8 mouse cellular contexts compared by ENCODE assay signal in genomic region chr5:125403481-125404465, GRCm38 (mm10). TPM values are rescaled to one million over a fixed set of nuclear protein-coding genes. Genes with fewer than 3 reads are reported as not detected.
DNase-seq lines count a peak whose midpoint lies in the region; ATAC-seq and TF ChIP-seq lines count a peak whose summit lies in the region.

No protein-coding gene starts in this region.

- H3K9ac ChIP-seq in kidney, embryonic 15.5 days: peak overlapping the region; percentile 39; the same call in 1 of the 2 replicates
- peak overlapping the region; percentile 59 for H3K9ac ChIP-seq in liver, embryonic 12.5 days
- H3K9ac ChIP-seq in neural tube, embryonic 12.5 days: 0 out of 2 replicates have a peak overlapping the region, but pooled peaks have one; percentile 33

- no peak overlapping the region for H3K27ac ChIP-seq in cortical plate, adult 2 months (ENCODE audit: insufficient read depth, low read length)
- H3K27ac ChIP-seq in heart, embryonic 10.5 days: peak overlapping the region; percentile 87
- peak overlapping the region; percentile 37; the same call in 1 of the 2 replicates for H3K27ac ChIP-seq in kidney, embryonic 15.5 days
- H3K27ac ChIP-seq in liver, embryonic 12.5 days: peak overlapping the region; percentile 17; the same call in 1 of the 2 replicates
- no peak overlapping the region for H3K27ac ChIP-seq in neural tube, embryonic 12.5 days

- no peak for TF ChIP-seq POLR2A in cortical plate, adult 2 months (IDR thresholded peaks at IDR 0.05; ENCODE audit: extremely low read depth, insufficient read depth, low read length)

- H3K4me2 ChIP-seq in kidney, embryonic 15.5 days: peak overlapping the region; percentile 88
- peak overlapping the region; percentile 89 for H3K4me2 ChIP-seq in liver, embryonic 12.5 days
- peak overlapping the region; percentile 60 for H3K4me2 ChIP-seq in neural tube, embryonic 12.5 days (replicated peaks)

- 12% methylated on average over 31 of the region's 31 CpGs for WGBS in heart, embryonic 10.5 days
- WGBS in kidney, embryonic 15.5 days: 10% methylated on average over 31 of the region's 31 CpGs
- WGBS in liver, embryonic 12.5 days (ENCODE audit: insufficient replicate concordance): 18% methylated on average over 31 of the region's 31 CpGs
- WGBS in neural tube, embryonic 12.5 days: 11% methylated on average over 31 of the region's 31 CpGs

- no peaks in the 10 kb centered on the region for H3K36me3 ChIP-seq in heart, embryonic 10.5 days
- no peaks in the 10 kb centered on the region for H3K36me3 ChIP-seq in kidney, embryonic 15.5 days
- H3K36me3 ChIP-seq in liver, embryonic 12.5 days: no peaks in the 10 kb centered on the region
- H3K36me3 ChIP-seq in neural tube, embryonic 12.5 days: no peaks in the 10 kb centered on the region

- peak overlapping the region; percentile 56 for H3K4me3 ChIP-seq in cortical plate, adult 2 months (ENCODE audit: insufficient read depth, low read length)
- H3K4me3 ChIP-seq in heart, embryonic 10.5 days: peak overlapping the region; percentile 82
- peak overlapping the region; percentile 72 for H3K4me3 ChIP-seq in kidney, embryonic 15.5 days (replicated peaks)
- peak overlapping the region; percentile 64 for H3K4me3 ChIP-seq in liver, embryonic 12.5 days
- peak overlapping the region; percentile 28 for H3K4me3 ChIP-seq in neural tube, embryonic 12.5 days

- no peaks in the 10 kb centered on the region for H3K27me3 ChIP-seq in heart, embryonic 10.5 days (ENCODE audit: insufficient read depth, poor library complexity, severe bottlenecking)
- H3K27me3 ChIP-seq in kidney, embryonic 15.5 days: no peaks in the 10 kb centered on the region
- H3K27me3 ChIP-seq in liver, embryonic 12.5 days (replicated peaks): peaks cover 37% of the 10 kb centered on the region
- no peaks in the 10 kb centered on the region for H3K27me3 ChIP-seq in neural tube, embryonic 12.5 days (replicated peaks)

- DNase-seq in monocyte, adult 2 months (ENCODE audit: low read depth in 1 of 2, low spot score in 2 of 2): peak; percentile 43 to 56
- DNase-seq in heart, embryonic 10.5 days (ENCODE audit: low spot score): no peak
- peak; percentile 46 for DNase-seq in testis, postnatal 14 days (ENCODE audit: low spot score)

- H3K4me1 ChIP-seq in cortical plate, adult 2 months (ENCODE audit: control insufficient read depth, insufficient read depth, low read length): no peaks in the 10 kb centered on the region
- peaks cover 13% of the 10 kb centered on the region for H3K4me1 ChIP-seq in heart, embryonic 10.5 days
- H3K4me1 ChIP-seq in kidney, embryonic 15.5 days: peaks cover 26% of the 10 kb centered on the region
- H3K4me1 ChIP-seq in liver, embryonic 12.5 days: peaks cover 47% of the 10 kb centered on the region
- H3K4me1 ChIP-seq in neural tube, embryonic 12.5 days: peaks cover 14% of the 10 kb centered on the region

- H3K9me3 ChIP-seq in heart, embryonic 10.5 days: no peaks in the 10 kb centered on the region
- no peaks in the 10 kb centered on the region for H3K9me3 ChIP-seq in kidney, embryonic 15.5 days (replicated peaks)
- H3K9me3 ChIP-seq in liver, embryonic 12.5 days (replicated peaks): no peaks in the 10 kb centered on the region
- no peaks in the 10 kb centered on the region for H3K9me3 ChIP-seq in neural tube, embryonic 12.5 days

- no peak for TF ChIP-seq CTCF in cortical plate, adult 2 months (IDR thresholded peaks at IDR 0.05; ENCODE audit: extremely low read depth, insufficient read depth, low read length)

- ATAC-seq in monocyte, adult 5-6 weeks (replicated peaks; ENCODE audit: insufficient number of reproducible peaks, low FRiP score, low TSS enrichment, poor library complexity, severe bottlenecking): no peak
- 0 out of 2 replicates have a peak, but pooled peaks have one; percentile 9 for ATAC-seq in kidney, embryonic 15.5 days (replicated peaks; ENCODE audit: low FRiP score)
- ATAC-seq in liver, embryonic 12.5 days: no peak
- no peak for ATAC-seq in neural tube, embryonic 12.5 days (ENCODE audit: low FRiP score, low read depth)

RNA-seq across cellular contexts. Expression of gene Ubc, which starts 13.8 kb away (rescaled TPM):
- total RNA-seq in monocyte, adult 5-6 weeks (2017): 791 to 1,058 TPM (median 1,006 TPM) in 3 replicates
- polyA plus RNA-seq in cortical plate, adult 2 months (2012; rRNA removed): 769 and 804 TPM in 2 replicates
- 921 and 966 TPM in 2 replicates for polyA plus RNA-seq in heart, embryonic 10.5 days (2016; fragmentation: Nextera tagmentation; extraction: Ambion mirVana)
- polyA plus RNA-seq in kidney, embryonic 15.5 days (2015; fragmentation: Nextera tagmentation; extraction: Ambion mirVana): 1,049 and 1,140 TPM in 2 replicates
- 657 and 673 TPM in 2 replicates for polyA plus RNA-seq in liver, embryonic 12.5 days (2016; fragmentation: Nextera tagmentation; extraction: Ambion mirVana)
- 1,083 and 1,154 TPM in 2 replicates for polyA plus RNA-seq in neural tube, embryonic 12.5 days (2016; fragmentation: Nextera tagmentation; extraction: Ambion mirVana)

RNA-seq across cellular contexts. Expression of gene Gm10382, which starts 14.7 kb away (rescaled TPM):
- 2.9 TPM in 1 of 3 replicates, not detected in the others for total RNA-seq in monocyte, adult 5-6 weeks (2017)
- 0.21 and 0.36 TPM in 2 replicates for polyA plus RNA-seq in cortical plate, adult 2 months (2012; rRNA removed)
- polyA plus RNA-seq in heart, embryonic 10.5 days (2016; fragmentation: Nextera tagmentation; extraction: Ambion mirVana): 0.34 and 0.67 TPM in 2 replicates
- polyA plus RNA-seq in kidney, embryonic 15.5 days (2015; fragmentation: Nextera tagmentation; extraction: Ambion mirVana): 0.31 and 0.49 TPM in 2 replicates
- 0.38 and 0.66 TPM in 2 replicates for polyA plus RNA-seq in liver, embryonic 12.5 days (2016; fragmentation: Nextera tagmentation; extraction: Ambion mirVana)
- polyA plus RNA-seq in neural tube, embryonic 12.5 days (2016; fragmentation: Nextera tagmentation; extraction: Ambion mirVana): 0.92 and 1.1 TPM in 2 replicates

RNA-seq across cellular contexts. Expression of gene Dhx37, which starts 30.1 kb away (rescaled TPM):
- 4.7 to 22.7 TPM (median 19.3 TPM) in 3 replicates for total RNA-seq in monocyte, adult 5-6 weeks (2017)
- polyA plus RNA-seq in cortical plate, adult 2 months (2012; rRNA removed): 16.2 and 16.9 TPM in 2 replicates
- 15.9 and 18.7 TPM in 2 replicates for polyA plus RNA-seq in heart, embryonic 10.5 days (2016; fragmentation: Nextera tagmentation; extraction: Ambion mirVana)
- 13.3 and 15.6 TPM in 2 replicates for polyA plus RNA-seq in kidney, embryonic 15.5 days (2015; fragmentation: Nextera tagmentation; extraction: Ambion mirVana)
- polyA plus RNA-seq in liver, embryonic 12.5 days (2016; fragmentation: Nextera tagmentation; extraction: Ambion mirVana): 11.3 and 11.4 TPM in 2 replicates
- polyA plus RNA-seq in neural tube, embryonic 12.5 days (2016; fragmentation: Nextera tagmentation; extraction: Ambion mirVana): 15.0 and 15.6 TPM in 2 replicates

RNA-seq across cellular contexts. Expression of gene Bri3bp, which starts 37.6 kb away (rescaled TPM):
- 19.1 to 27.0 TPM (median 23.6 TPM) in 3 replicates for total RNA-seq in monocyte, adult 5-6 weeks (2017)
- polyA plus RNA-seq in cortical plate, adult 2 months (2012; rRNA removed): 34.8 and 36.3 TPM in 2 replicates
- 45.6 and 52.9 TPM in 2 replicates for polyA plus RNA-seq in heart, embryonic 10.5 days (2016; fragmentation: Nextera tagmentation; extraction: Ambion mirVana)
- polyA plus RNA-seq in kidney, embryonic 15.5 days (2015; fragmentation: Nextera tagmentation; extraction: Ambion mirVana): 41.5 and 42.0 TPM in 2 replicates
- 44.0 and 44.1 TPM in 2 replicates for polyA plus RNA-seq in liver, embryonic 12.5 days (2016; fragmentation: Nextera tagmentation; extraction: Ambion mirVana)
- polyA plus RNA-seq in neural tube, embryonic 12.5 days (2016; fragmentation: Nextera tagmentation; extraction: Ambion mirVana): 37.0 and 39.2 TPM in 2 replicates

Comparison
In these comparisons a context has a peak if more than half of its experiments do, and no peak if none do; other contexts are left out.
1. H3K27ac ChIP-seq: peak in heart, embryonic 10.5 days (single experiment), kidney, embryonic 15.5 days (single experiment) and liver, embryonic 12.5 days (single experiment); none in cortical plate, adult 2 months (single experiment) and neural tube, embryonic 12.5 days (single experiment).
2. H3K4me3 ChIP-seq: peak in every context shown above with its lines; median percentile 82 in heart, embryonic 10.5 days; 72 in kidney, embryonic 15.5 days; 64 in liver, embryonic 12.5 days; 56 in cortical plate, adult 2 months; 28 in neural tube, embryonic 12.5 days.
3. Peak in every context shown above with its lines, with median percentiles within 50 percentile points of each other: H3K4me2 ChIP-seq and H3K9ac ChIP-seq.